Comparison of ENCODE assay signal across 18 mouse cellular contexts in genomic region chr9:115163693-115164092, GRCm38 (mm10).
A peak's percentile ranks its signal among the peaks of the same experiment; 100 is the strongest.
DNase-seq lines count a peak whose midpoint lies in the region; ATAC-seq and TF ChIP-seq lines count a peak whose summit lies in the region.
"Had no signal": no experiment of that assay in that cellular context is flagged by ENCODE, and none has a peak within 500 bp of the region (broad histone marks: within the 10 kb centered on the region; RNA-seq: fewer than 3 reads in every experiment).

No protein-coding gene starts in this region.

- WGBS in heart, embryonic 13.5 days = 9% methylated on average over 8 of the region's 8 CpGs
- WGBS in lung, embryonic 14.5 days = 13% methylated on average over 8 of the region's 8 CpGs
- WGBS in liver, embryonic 13.5 days (ENCODE audit: insufficient replicate concordance) = 22% methylated on average over 8 of the region's 8 CpGs

- no peak for ATAC-seq in heart, embryonic 13.5 days (ENCODE audit: extremely low read depth, insufficient number of reproducible peaks, low FRiP score, low TSS enrichment)
- no peak for ATAC-seq in lung, embryonic 14.5 days (ENCODE audit: insufficient read depth)
- ATAC-seq in liver, embryonic 13.5 days (ENCODE audit: low read depth) = peak; percentile 24; the same call in 1 of the 2 replicates
- peak; percentile 17 for ATAC-seq in megakaryocyte-erythroid progenitor cell, adult 5-6 weeks (replicated peaks; ENCODE audit: low FRiP score, low TSS enrichment, poor library complexity, severe bottlenecking)

- H3K9ac ChIP-seq in heart, embryonic 13.5 days = peak overlapping the region; percentile 13; the same call in 1 of the 2 replicates
- H3K9ac ChIP-seq in lung, embryonic 14.5 days = no peak overlapping the region
- H3K9ac ChIP-seq in liver, embryonic 13.5 days = no peak overlapping the region; the same call in 1 of the 2 replicates
- H3K9ac ChIP-seq: forebrain, embryonic 13.5 days; midbrain, embryonic 15.5 days; stomach, embryonic 15.5 days had no signal

- no peaks in the 10 kb centered on the region for H3K9me3 ChIP-seq in heart, embryonic 13.5 days
- no peaks in the 10 kb centered on the region for H3K9me3 ChIP-seq in lung, embryonic 14.5 days (ENCODE audit: low read depth, low read length)
- no peaks in the 10 kb centered on the region for H3K9me3 ChIP-seq in liver, embryonic 13.5 days (replicated peaks)
- H3K9me3 ChIP-seq: forebrain, embryonic 13.5 days; midbrain, embryonic 15.5 days; stomach, embryonic 15.5 days had no signal

- H3K27ac ChIP-seq in heart, embryonic 13.5 days (replicated peaks) = peak overlapping the region; percentile 66
- peak overlapping the region; percentile 43; the same call in 1 of the 2 replicates for H3K27ac ChIP-seq in lung, embryonic 14.5 days (ENCODE audit: low read depth)
- peak overlapping the region; percentile 89 for H3K27ac ChIP-seq in liver, embryonic 13.5 days
- H3K27ac ChIP-seq: forebrain, embryonic 13.5 days; hindbrain, postnatal 0 days; layer of hippocampus, adult 2 months; midbrain, embryonic 15.5 days; stomach, embryonic 15.5 days had no signal

- H3K4me2 ChIP-seq in heart, embryonic 13.5 days = peak overlapping the region; percentile 25
- no peak overlapping the region for H3K4me2 ChIP-seq in lung, embryonic 14.5 days
- peak overlapping the region; percentile 9 for H3K4me2 ChIP-seq in liver, embryonic 13.5 days
- H3K4me2 ChIP-seq: forebrain, embryonic 13.5 days; midbrain, embryonic 15.5 days; stomach, embryonic 15.5 days had no signal

- H3K4me1 ChIP-seq in heart, embryonic 13.5 days = peaks cover 50% of the 10 kb centered on the region
- H3K4me1 ChIP-seq in lung, embryonic 14.5 days (ENCODE audit: insufficient read depth) = peaks cover 11% of the 10 kb centered on the region
- peaks cover 56% of the 10 kb centered on the region for H3K4me1 ChIP-seq in liver, embryonic 13.5 days (replicated peaks)
- H3K4me1 ChIP-seq: forebrain, embryonic 13.5 days; midbrain, embryonic 15.5 days had no signal

- H3K4me3 ChIP-seq in heart, embryonic 13.5 days = no peak overlapping the region
- no peak overlapping the region for H3K4me3 ChIP-seq in lung, embryonic 14.5 days (ENCODE audit: low read depth, low read length)
- H3K4me3 ChIP-seq in liver, embryonic 13.5 days (replicated peaks) = no peak overlapping the region
- H3K4me3 ChIP-seq: forebrain, embryonic 13.5 days; layer of hippocampus, adult 2 months; megakaryocyte, embryonic 14.5 days; midbrain, embryonic 15.5 days; myocyte; stomach, embryonic 15.5 days had no signal

- H3K36me3 ChIP-seq in heart, embryonic 13.5 days = peaks cover 5% of the 10 kb centered on the region
- no peaks in the 10 kb centered on the region for H3K36me3 ChIP-seq in lung, embryonic 14.5 days (ENCODE audit: insufficient read depth)
- no peaks in the 10 kb centered on the region for H3K36me3 ChIP-seq in liver, embryonic 13.5 days
- H3K36me3 ChIP-seq: G1E; midbrain, embryonic 15.5 days; stomach, embryonic 15.5 days had no signal

- TF ChIP-seq CTCF in lung, embryonic 14.5 days (IDR thresholded peaks at IDR 0.05; ENCODE audit: low read depth) = no peak

- H3K27me3 ChIP-seq in heart, embryonic 13.5 days (replicated peaks) = no peaks in the 10 kb centered on the region
- no peaks in the 10 kb centered on the region for H3K27me3 ChIP-seq in lung, embryonic 14.5 days (ENCODE audit: insufficient read depth, low read length)
- H3K27me3 ChIP-seq in liver, embryonic 13.5 days = no peaks in the 10 kb centered on the region
- H3K27me3 ChIP-seq: CH12.LX; forebrain, embryonic 13.5 days; megakaryocyte, embryonic 14.5 days; midbrain, embryonic 15.5 days; Patski; stomach, embryonic 15.5 days had no signal

- no peak for DNase-seq in heart, adult 8-10 months (ENCODE audit: low spot score)
- peak; percentile 50 for DNase-seq in lung, embryonic 14.5 days
- DNase-seq in lung, postnatal 25 days (ENCODE audit: low spot score) = no peak
- DNase-seq in liver, embryonic 13.5 days = no peak
- no peak for DNase-seq in urinary bladder, postnatal 4 days (ENCODE audit: low spot score in 2 of 2)
- DNase-seq in kidney, adult 18-20 months = no peak

Comparison
In these comparisons a context has a peak if more than half of its experiments do, and no peak if none do; other contexts are left out.
1. ATAC-seq: peak in liver, embryonic 13.5 days (single experiment) and megakaryocyte-erythroid progenitor cell, adult 5-6 weeks (single experiment); none in heart, embryonic 13.5 days (single experiment) and lung, embryonic 14.5 days (single experiment).
2. Peak in every context shown above with its lines, with median percentiles within 50 percentile points of each other: H3K27ac ChIP-seq.